Mouse (Mus musculus) kidney, adult 2 months (tissue): Measurements from ENCODE around the gene Ncmap.

ENCODE experiments used
- CTCF ChIP-seq: fragments of 200-500 bp; conservative IDR thresholded peaks from 2 replicates; pipeline ENCODE4 v1.5.1; 2011; ENCODE audit warnings: low read depth, mild to moderate bottlenecking, control low read depth, low read length, moderate library complexity, mixed read lengths; ENCODE audit not compliant: insufficient read depth, insufficient read length
- POLR2A ChIP-seq: fragments of 200-500 bp; IDR thresholded peaks from one replicate; pipeline ENCODE4 v1.6.1; 2011; ENCODE audit warnings: low read depth, low read length, control low read depth

DNA sequence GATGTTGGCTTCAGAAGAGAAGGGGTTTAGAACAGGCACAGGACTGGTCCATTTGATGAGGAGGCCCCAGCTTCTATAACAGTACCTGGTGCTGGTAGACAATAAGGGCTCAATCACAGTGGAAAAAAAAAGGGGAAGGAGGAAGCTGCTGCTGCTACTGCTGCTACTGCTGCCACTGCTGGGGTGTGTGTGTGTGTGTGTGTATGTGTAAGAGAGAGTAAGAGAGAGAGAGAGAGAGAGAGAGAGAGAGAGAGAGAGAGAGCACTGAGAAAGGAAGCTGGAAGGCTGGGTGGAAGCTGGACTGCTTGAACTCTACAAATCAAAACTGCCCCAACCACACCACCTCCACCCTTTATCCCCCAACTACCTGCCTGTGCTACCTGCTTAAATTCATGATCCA lies 39.9 kb upstream of the Ncmap start:
- TF ChIP-seq CTCF (no peak), POLR2A (no peak)
